Mouse (Mus musculus) kidney, embryonic 16.5 days (tissue): Measurements from ENCODE around the gene Dera. TPM values are rescaled to one million over a fixed set of nuclear protein-coding genes. Genes with fewer than 3 reads are reported as not detected.

ENCODE experiments used
- ATAC-seq: fragments of 200-750 bp; cut with Nextera tagmentation; 2 replicates; pipeline ENCODE4 v1.8.0; 2017; ENCODE audit warnings: moderate TSS enrichment; ENCODE audit not compliant: low FRiP score, low TSS enrichment
- H3K27ac ChIP-seq: fragments of 300-500 bp; sonication (generic); 2 replicates; pipeline ENCODE4 v1.5.1; 2014; ENCODE audit warnings: low read length
- H3K27me3 ChIP-seq: fragments of 300-500 bp; sonication (generic); 2 replicates; pipeline ENCODE4 v1.6.1; 2014; ENCODE audit warnings: low read length, control low read depth, mixed read lengths; ENCODE audit not compliant: insufficient read depth
- H3K36me3 ChIP-seq: fragments of 300-500 bp; sonication (generic); 2 replicates; pipeline ENCODE4 v1.6.1; 2014; ENCODE audit warnings: low read length, control low read depth, mixed read lengths; ENCODE audit not compliant: insufficient read depth
- H3K4me1 ChIP-seq: fragments of 300-500 bp; sonication (generic); 2 replicates; pipeline ENCODE4 v1.6.1; 2014; ENCODE audit warnings: low read length, control low read depth, mixed read lengths; ENCODE audit not compliant: insufficient read depth
- H3K4me2 ChIP-seq: fragments of 300-500 bp; sonication (generic); replicated peaks from 2 replicates; pipeline ENCODE4 v1.6.1; 2014; ENCODE audit warnings: low read depth, low read length
- H3K4me3 ChIP-seq: fragments of 300-500 bp; sonication (generic); 2 replicates; pipeline ENCODE4 v1.5.1; 2014; ENCODE audit warnings: mild to moderate bottlenecking, low read length
- H3K9ac ChIP-seq: fragments of 300-500 bp; sonication (generic); replicated peaks from 2 replicates; pipeline ENCODE4 v1.6.1; 2014; ENCODE audit warnings: low read length
- H3K9me3 ChIP-seq: fragments of 300-500 bp; sonication (generic); 2 replicates; pipeline ENCODE4 v1.6.1; 2016; ENCODE audit warnings: low read length, control low read depth
- WGBS: fragments of 180-500 bp; shearing (Covaris S2); extraction: QIAGEN DNeasy Blood & Tissue Kit; methylation state at CpG from one replicate; pipeline ENCODE4 v1.1.7; 2014; 5-methylcytosine and 5-hydroxymethylcytosine counted together
- polyA plus RNA-seq: library from polyadenylated mRNA; unstranded; fragments of >200 nt; fragmentation: Nextera tagmentation; extraction: Ambion mirVana; gene quantifications from 2 replicates; pipeline ENCODE4 v1.2.1, GENCODE M21; 2015

Dera gene
- polyA plus RNA-seq, 1 experiment from 2014 or later = 79.0 TPM

DNA sequence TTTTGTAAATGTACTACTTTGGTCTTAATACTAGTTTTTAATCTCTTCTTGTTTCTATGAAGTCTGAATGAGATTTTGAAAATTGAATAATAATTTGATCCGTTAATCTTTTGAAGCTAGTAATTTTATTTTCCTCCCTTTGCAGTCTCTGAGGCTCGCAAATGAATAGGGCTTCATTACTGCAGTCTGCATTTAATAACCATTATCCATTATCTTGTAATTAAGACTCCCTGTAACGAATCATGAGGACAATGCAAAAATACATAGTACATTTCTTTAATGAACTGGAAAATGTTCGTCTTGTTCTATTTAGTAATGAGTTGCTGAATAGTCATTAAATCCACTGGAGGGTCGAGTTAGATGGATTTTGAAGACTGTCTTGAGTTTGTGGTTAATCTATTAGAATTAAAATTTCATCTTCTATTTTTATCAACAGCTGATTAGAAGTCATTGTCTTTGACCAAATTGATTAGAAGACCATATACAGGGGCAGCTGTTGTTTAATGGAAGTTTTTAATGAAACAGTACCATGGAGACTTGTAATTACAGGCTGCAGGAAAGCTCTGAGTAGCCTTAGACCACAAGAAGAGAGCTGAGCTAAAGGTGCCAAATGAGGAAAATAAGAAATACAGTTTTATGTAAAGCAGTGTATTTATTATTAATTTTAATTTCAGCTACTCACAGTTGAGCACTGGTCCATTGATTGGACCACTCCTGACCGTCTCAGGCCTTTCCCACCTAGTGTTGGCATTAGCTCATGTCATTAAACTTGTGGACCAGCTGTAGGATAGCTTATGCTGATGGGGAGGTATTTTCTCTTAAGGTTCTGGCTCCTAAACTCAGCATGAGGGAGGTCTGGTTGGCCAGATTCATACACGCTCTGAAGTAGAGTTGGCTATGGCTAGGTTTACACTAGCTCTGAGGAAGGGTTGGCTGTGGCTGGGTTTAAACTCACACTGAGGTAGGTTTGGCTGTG is 70.0 kb downstream of the Dera start:
- Histone ChIP-seq H3K4me1 (no peaks in the 10 kb centered on the region), H3K9me3 (no peaks in the 10 kb centered on the region), H3K27ac (no peak overlapping the region), H3K27me3 (no peaks in the 10 kb centered on the region), H3K9ac (no peak overlapping the region), H3K36me3 (no peaks in the 10 kb centered on the region), H3K4me2 (no peak overlapping the region), H3K4me3 (no peak overlapping the region)
- ATAC-seq = no peak
- WGBS = 82% methylated on average over 7 of the region's 7 CpGs

- Histone ChIP-seq H3K27ac (no peak overlapping the region), H3K36me3 (no peaks in the 10 kb centered on the region), H3K4me3 (no peak overlapping the region), H3K9ac (no peak overlapping the region), H3K4me1 (no peaks in the 10 kb centered on the region), H3K4me2 (no peak overlapping the region), H3K9me3 (no peaks in the 10 kb centered on the region), H3K27me3 (no peaks in the 10 kb centered on the region)
- 90% methylated on average over 5 of the region's 5 CpGs for WGBS
- no peak for ATAC-seq
Measured at GRCm38 (mm10) chr6:137825022-137825613, 70.8 kb downstream of the Dera start.

- H3K27me3 ChIP-seq = no peaks in the 10 kb centered on the region
- no peak overlapping the region for H3K4me3 ChIP-seq
- no peaks in the 10 kb centered on the region for H3K4me1 ChIP-seq
- no peaks in the 10 kb centered on the region for H3K36me3 ChIP-seq
- no peak overlapping the region for H3K9ac ChIP-seq
- 77% methylated on average over 12 of the region's 12 CpGs for WGBS
- ATAC-seq = no peak
- H3K9me3 ChIP-seq = no peaks in the 10 kb centered on the region
- H3K27ac ChIP-seq = no peak overlapping the region
- H3K4me2 ChIP-seq = no peak overlapping the region
Measured at GRCm38 (mm10) chr6:137829056-137829776, 74.9 kb downstream of the Dera start.

DNA sequence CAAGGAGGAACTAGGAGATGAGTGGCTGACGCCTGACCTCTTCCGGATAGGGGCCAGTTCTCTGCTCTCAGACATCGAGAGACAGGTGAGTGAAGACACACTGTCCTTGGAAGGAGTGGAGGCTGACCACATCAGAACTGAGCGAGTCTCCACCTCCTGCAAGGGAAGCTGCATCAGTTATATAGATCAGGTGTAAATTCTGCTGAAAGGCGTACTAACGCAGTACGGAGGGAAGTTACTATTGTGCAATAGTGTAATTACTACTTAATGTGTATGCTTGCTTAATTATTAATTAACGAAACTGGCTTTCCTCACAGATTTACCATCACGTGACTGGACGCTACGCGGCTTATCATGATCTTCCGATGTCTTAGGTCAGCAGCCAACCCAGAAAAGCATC is 82.5 kb downstream of the Dera start:
- no peaks in the 10 kb centered on the region for H3K27me3 ChIP-seq
- 88% methylated on average over 13 of the region's 13 CpGs for WGBS
- H3K4me2 ChIP-seq = no peak overlapping the region
- no peak overlapping the region for H3K4me3 ChIP-seq
- no peak overlapping the region for H3K27ac ChIP-seq
- no peaks in the 10 kb centered on the region for H3K4me1 ChIP-seq
- H3K9ac ChIP-seq = no peak overlapping the region
- no peaks in the 10 kb centered on the region for H3K9me3 ChIP-seq
- ATAC-seq = no peak
- H3K36me3 ChIP-seq = no peaks in the 10 kb centered on the region

- Histone ChIP-seq H3K27ac (no peak overlapping the region), H3K4me3 (no peak overlapping the region), H3K4me1 (no peaks in the 10 kb centered on the region), H3K9ac (no peak overlapping the region), H3K36me3 (no peaks in the 10 kb centered on the region), H3K9me3 (no peaks in the 10 kb centered on the region), H3K4me2 (no peak overlapping the region), H3K27me3 (no peaks in the 10 kb centered on the region)
- WGBS = 70% methylated on average over 3 of the region's 3 CpGs
- ATAC-seq = no peak
Measured at GRCm38 (mm10) chr6:137843337-137843736, 89.0 kb downstream of the Dera start.

GRCm38 (mm10) chr6:137857198-137858194 is 103.2 kb downstream of the Dera start:
- Histone ChIP-seq H3K36me3 (no peaks in the 10 kb centered on the region), H3K9me3 (peaks cover 12% of the 10 kb centered on the region), H3K9ac (no peak overlapping the region), H3K4me2 (no peak overlapping the region), H3K27ac (no peak overlapping the region), H3K27me3 (no peaks in the 10 kb centered on the region), H3K4me1 (no peaks in the 10 kb centered on the region), H3K4me3 (no peak overlapping the region)
- ATAC-seq = no peak
- 95% methylated on average over 10 of the region's 10 CpGs for WGBS

DNA sequence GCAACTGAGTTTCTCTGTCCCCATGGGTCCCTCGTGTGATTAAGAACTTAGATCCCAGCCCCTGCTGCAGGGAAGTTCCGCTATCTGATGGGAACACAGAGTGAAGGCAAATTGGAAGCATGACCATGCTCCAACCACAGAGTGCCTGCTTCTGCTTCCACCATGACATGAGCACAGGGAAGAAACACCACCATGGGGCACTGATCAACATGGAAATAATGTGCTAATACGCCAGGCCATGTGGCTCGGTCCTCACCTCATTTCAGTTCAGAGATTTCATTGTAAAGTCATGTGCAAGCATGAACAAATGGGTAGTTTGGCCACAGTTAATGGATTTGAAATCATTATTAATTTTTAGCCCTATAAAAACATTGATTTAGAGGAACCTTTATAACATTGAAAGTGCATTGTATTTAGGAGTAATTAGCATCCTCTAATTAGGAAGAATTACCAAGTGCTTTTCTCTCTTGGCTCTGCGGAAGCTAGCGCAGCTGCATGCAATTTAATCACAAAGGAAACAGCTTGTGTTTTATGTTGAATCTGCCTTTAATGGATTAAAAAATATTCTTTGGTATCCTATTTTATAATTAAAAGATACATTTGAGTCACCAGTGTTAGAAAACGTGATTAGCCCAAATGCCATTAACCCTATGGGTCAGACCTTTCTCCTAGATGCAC is 115.7 kb downstream of the Dera start:
- Histone ChIP-seq H3K4me1 (no peaks in the 10 kb centered on the region), H3K4me2 (no peak overlapping the region), H3K9me3 (peaks cover 5% of the 10 kb centered on the region; the same call in 1 of the 2 replicates), H3K4me3 (no peak overlapping the region), H3K27ac (no peak overlapping the region), H3K27me3 (no peaks in the 10 kb centered on the region), H3K36me3 (no peaks in the 10 kb centered on the region), H3K9ac (no peak overlapping the region)
- 85% methylated on average over 7 of the region's 7 CpGs for WGBS
- ATAC-seq = no peak

DNA sequence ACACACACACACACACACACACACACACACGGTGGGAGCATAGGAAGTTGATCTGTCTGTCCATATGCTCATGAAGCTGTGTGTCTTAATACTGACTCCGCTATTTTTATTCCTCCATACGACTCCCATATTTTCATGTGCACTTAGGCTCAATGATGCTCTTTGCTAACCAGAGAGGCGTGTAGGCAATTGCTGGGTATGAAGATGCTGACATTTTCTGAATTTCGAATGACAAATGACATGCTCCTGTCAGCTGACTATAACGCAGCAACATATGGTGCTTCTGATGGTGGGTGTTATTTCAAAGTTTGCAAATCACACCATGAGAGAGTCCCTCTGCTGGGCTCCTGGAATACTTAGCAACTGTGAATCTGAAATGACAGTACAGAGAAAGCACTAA is 116.3 kb downstream of the Dera start:
- H3K36me3 ChIP-seq = no peaks in the 10 kb centered on the region
- no peak overlapping the region for H3K4me3 ChIP-seq
- no peak overlapping the region for H3K4me2 ChIP-seq
- peaks cover 5% of the 10 kb centered on the region; the same call in 1 of the 2 replicates for H3K9me3 ChIP-seq
- no peak overlapping the region for H3K9ac ChIP-seq
- 80% methylated on average over 6 of the region's 6 CpGs for WGBS
- H3K27ac ChIP-seq = no peak overlapping the region
- ATAC-seq = no peak
- H3K4me1 ChIP-seq = no peaks in the 10 kb centered on the region
- no peaks in the 10 kb centered on the region for H3K27me3 ChIP-seq
